Mouse (Mus musculus) heart, adult 18-20 months (tissue): ENCODE data around the gene Mphosph9. TPM values are rescaled to one million over a fixed set of nuclear protein-coding genes. Genes with fewer than 3 reads are reported as not detected.
"Not testable (repeated sequence)": the region's sequence is repeated elsewhere in the genome, so short reads cannot be mapped to it uniquely, and the experiment has no call there.

Experiments used
- DNase-seq, 2 experiments: peaks; one replicate each; pipeline ENCODE4 v3.0.0; 2021 to 2022; ENCODE audit warnings: mixed read lengths in 1 of 2
- total RNA-seq, 2 experiments: library from RNA; stranded (reverse); gene quantifications; 2 replicates each; pipeline ENCODE4 v1.2.3; 2021

Mphosph9 gene
- total RNA-seq, 2 experiments from 2014 or later, result 3.9 to 5.5 TPM

- DNase-seq, result no peak
These were observed 15.1 kb upstream of the Mphosph9 start for GRCm38 (mm10) chr5:124342897-124343296.

DNA sequence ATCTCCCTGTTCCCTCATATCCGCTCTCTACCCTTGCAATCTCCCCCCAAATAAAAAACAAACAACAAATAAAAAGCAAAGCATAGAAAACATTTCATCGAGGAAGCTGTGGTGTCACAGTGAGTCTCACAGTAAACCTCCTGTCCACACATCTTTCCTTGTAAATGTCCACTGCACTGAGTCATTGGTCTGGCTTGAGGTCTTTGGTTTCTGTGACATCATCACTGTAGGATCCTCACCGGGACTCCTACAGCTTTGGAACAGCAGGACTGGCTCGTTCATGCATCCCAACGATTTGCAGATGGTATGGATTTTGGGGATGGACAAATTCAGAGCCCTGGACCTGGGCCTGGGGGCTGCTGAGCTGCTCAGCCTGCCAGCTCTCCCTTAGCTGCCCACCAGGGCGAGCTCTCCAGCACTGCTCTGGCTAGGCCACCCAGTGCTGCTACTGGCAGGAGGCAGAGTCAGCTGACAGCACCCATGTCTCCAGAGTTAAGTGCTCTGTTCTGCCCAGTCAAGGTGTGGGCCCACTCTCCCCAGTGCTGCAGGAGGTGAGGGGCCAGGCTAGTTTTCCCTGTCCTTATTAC lies 14.1 kb upstream of the Mphosph9 start:
- not testable (repeated sequence) for DNase-seq

GRCm38 (mm10) chr5:124338791-124339190 lies 11.0 kb upstream of the Mphosph9 start:
- DNase-seq, result no peak

- peak; percentile 48 to 57 for DNase-seq
These were observed 10.1 kb upstream of the Mphosph9 start for GRCm38 (mm10) chr5:124337909-124338308.

GRCm38 (mm10) chr5:124337103-124337502 lies 9.3 kb upstream of the Mphosph9 start:
- no peak for DNase-seq

GRCm38 (mm10) chr5:124334392-124334791 lies 6.6 kb upstream of the Mphosph9 start:
- peak; percentile 64 to 78 for DNase-seq

DNA sequence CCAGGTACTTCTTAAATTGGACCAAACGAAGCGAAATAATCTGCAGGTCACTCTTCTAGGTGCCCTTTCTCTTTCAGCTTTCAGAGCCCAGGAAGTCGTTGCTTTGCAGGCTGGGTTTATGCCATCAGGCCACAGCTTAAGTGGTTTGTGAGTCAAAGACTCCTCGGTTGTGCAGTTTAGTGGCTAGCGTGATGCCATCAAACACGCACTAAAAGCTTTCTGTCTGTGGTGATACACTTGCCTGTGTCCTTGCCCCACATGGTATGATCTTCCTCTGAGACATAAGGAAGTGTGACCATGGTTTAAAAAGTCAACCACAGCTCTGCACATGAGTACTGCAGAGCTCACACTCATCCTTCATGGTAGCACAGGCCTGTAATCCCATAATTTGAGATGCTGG lies 2.3 kb upstream of the Mphosph9 start:
- DNase-seq, result no peak

GRCm38 (mm10) chr5:124326829-124327228 lies 943 bp downstream of the Mphosph9 start:
- DNase-seq, result peak in 1 of 2 experiments; percentile 22

- DNase-seq, result no peak
These were observed 10.1 kb downstream of the Mphosph9 start for GRCm38 (mm10) chr5:124317648-124318047.

DNA sequence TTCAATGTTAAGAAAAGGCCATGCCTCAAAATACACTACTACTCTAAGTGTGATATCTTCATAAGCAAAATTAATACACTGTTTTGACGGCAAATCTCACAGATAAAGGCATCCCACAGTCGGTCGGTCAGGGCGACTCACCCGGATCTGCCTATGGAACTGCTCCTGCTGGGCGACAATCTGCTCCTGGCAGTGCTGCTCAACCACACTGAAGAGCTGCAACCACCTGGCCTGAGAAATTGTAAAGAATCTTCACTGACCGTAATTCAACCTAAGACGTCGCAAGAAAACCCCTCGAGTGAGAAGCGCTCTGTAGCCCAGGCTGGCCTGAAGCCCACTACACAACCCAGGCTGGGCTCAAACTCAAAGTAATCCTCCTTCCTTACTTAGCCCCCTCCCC lies 11.8 kb downstream of the Mphosph9 start:
- no peak for DNase-seq

GRCm38 (mm10) chr5:124315498-124315897 lies 12.3 kb downstream of the Mphosph9 start:
- DNase-seq, result no peak

- DNase-seq, result no peak
These were observed 17.7 kb downstream of the Mphosph9 start for GRCm38 (mm10) chr5:124310091-124310490.

DNA sequence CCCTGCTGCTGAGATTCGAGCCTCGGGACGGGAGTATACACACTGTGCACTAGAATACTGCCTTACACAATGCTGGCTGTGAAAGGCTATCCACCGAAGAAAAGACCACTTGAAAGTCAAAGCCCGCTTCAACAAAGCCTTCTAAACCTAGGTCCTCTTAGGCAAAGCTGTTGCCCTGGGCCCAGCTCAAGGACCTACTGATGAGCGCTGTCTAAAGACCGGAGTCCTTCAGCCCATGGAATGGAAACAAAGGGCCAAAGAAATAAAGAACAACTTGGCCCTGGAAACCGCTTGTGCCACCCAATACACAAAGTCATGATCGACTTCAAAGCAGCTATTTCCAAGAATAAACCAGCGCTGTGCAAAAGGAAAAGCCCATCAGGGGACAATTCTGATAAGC lies 18.6 kb downstream of the Mphosph9 start:
- no peak for DNase-seq

GRCm38 (mm10) chr5:124302853-124303252 lies 24.9 kb downstream of the Mphosph9 start:
- not testable (repeated sequence) for DNase-seq

DNA sequence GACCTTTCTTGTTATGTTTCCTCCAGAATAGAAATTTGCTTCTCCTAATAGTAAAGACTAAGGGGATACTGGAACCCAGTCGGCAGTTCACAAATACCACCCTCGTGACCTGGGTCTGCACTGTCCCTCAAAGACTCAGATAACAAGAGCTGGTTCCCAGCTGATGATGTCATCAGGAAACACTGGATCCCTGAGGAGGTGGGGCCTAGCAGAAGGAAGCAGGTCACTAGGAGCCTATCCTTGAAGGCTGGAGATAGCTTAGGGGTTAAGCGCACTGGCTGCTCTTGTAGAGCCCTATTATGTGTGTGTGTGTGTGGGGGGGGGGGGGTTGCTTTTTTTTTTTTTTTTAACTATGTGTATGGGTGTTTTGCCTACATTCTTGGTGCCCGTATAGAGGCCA lies 27.6 kb downstream of the Mphosph9 start:
- no peak for DNase-seq

DNA sequence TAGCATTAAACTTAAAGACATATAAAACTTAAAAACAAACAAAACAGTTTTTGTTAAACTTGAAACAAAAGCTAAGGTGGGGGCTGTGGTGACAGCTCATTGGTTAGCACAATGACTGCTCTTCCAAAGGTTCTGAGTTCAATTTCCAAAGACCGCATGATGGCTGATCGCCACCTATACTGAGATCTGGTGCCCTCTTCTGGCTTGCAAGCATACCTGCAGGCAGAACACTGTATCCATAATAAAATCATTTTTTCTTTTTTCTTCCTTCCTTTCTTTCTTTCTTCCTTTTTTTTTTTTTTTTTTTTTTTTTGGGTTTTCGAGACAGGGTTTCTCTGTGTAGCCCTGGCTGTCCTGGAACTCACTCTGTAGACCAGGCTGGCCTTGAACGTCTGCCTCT lies 28.5 kb downstream of the Mphosph9 start:
- peak in 1 of 2 experiments; percentile 30 for DNase-seq

DNA sequence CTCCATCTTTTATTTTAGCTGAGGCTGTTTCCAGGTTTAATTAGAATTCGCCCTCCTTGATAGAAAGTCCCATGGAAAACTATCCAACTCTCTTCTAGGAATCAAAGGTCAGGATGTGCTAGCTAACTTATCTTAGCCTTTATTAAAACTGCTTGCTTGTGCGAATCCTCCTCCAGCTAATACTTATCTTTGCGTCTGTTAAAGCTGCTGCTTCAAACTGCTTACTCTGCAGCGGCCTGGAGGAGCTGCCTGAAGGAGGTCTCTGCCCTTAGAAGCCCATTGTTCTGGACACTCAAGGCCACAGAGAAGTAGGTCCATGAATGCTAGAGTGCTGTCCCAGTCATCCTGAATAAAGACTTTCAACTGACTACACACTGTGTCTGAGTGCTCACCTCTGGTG lies 31.3 kb downstream of the Mphosph9 start:
- no peak for DNase-seq

- DNase-seq, result no peak
These were observed 33.8 kb downstream of the Mphosph9 start for GRCm38 (mm10) chr5:124293967-124294366.

GRCm38 (mm10) chr5:124290216-124290615 lies 37.6 kb downstream of the Mphosph9 start:
- DNase-seq, result no peak

DNA sequence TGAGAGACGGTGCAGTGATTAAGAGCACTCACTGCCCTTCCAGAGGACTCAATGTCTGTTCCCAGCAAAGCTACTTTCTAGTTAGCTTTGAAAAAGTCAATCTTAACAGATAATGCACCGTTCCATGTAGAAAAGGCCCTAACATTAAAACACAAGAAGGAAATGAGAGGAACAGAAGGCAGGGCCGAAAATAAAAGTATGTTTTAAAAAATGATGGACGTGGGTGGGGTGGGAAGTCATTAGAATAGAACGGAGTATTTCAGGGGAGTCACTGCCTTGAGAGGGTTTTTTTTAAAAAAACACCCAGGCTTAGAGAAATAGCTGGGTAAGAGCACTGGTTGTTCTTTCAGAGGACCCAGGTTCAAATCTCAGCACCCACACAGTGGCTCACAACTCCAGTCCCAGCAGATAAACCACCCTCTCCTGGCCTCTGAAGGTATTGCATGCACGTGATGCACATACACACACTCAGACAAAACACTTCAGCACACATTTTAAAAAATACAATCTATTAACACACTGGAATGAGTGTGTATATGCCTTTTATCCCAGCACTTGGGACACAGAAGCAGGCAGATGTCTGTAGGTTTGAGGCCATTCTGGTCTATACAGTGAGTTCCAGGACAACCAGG lies 40.0 kb downstream of the Mphosph9 start:
- no peak for DNase-seq

- DNase-seq, result peak; percentile 23 to 38
These were observed 43.4 kb downstream of the Mphosph9 start for GRCm38 (mm10) chr5:124284330-124284729.

DNA sequence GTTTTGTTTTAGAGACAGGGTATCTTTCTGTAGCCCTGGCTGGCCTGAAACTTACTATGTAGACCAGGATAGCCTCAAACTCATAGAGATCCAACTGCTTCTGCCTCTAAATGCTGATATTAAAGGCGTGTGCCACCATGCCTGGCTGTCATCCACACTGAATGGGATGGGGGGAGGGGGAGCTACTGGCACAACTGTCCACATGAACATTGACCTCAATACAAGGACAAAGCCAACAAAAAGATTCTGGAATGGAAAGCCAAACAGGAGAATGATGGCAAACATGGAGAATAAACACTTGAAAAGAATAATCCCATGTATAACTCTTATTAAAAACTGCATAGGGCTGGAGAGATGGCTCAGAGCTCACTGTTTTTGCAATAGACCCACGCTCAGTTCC lies 44.9 kb downstream of the Mphosph9 start:
- DNase-seq, result no peak

- no peak for DNase-seq
These were observed 57.5 kb downstream of the Mphosph9 start for GRCm38 (mm10) chr5:124270226-124270625.

- no peak for DNase-seq
These were observed 58.1 kb downstream of the Mphosph9 start for GRCm38 (mm10) chr5:124269661-124270060.
